Mouse (Mus musculus) mesoderm, embryonic 11.5 days (tissue): ENCODE results near the gene Mrpl14.

Experiments used
- DNase-seq: peaks from one replicate; pipeline ENCODE4 v3.0.0-alpha.2; 2012; ENCODE audit warnings: low read depth, low spot score

Mrpl14 gene

DNA sequence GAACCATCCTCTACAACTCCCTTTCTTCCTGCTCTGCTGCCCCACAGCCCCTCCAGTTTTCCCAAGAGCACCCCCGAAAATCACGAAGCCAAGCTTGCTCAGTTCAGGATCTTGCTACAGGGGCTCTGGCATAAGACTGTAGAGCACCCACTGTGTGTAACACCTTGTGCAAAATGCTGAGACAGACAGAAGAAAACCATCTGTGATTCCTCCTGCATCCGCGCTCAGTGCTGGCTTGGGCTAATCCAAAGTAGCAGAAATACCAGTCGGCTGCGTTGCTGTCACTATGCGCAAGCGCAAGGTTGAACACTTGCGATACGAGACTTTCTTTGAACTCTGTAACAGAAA is 38.4 kb downstream of the Mrpl14 start:
- DNase-seq, result no peak

GRCm38 (mm10) chr17:45726249-45726648 is 40.1 kb downstream of the Mrpl14 start:
- DNase-seq, result no peak

GRCm38 (mm10) chr17:45727481-45727880 is 41.4 kb downstream of the Mrpl14 start:
- no peak for DNase-seq

- no peak for DNase-seq
Measured at GRCm38 (mm10) chr17:45727983-45728723, 42.0 kb downstream of the Mrpl14 start.

DNA sequence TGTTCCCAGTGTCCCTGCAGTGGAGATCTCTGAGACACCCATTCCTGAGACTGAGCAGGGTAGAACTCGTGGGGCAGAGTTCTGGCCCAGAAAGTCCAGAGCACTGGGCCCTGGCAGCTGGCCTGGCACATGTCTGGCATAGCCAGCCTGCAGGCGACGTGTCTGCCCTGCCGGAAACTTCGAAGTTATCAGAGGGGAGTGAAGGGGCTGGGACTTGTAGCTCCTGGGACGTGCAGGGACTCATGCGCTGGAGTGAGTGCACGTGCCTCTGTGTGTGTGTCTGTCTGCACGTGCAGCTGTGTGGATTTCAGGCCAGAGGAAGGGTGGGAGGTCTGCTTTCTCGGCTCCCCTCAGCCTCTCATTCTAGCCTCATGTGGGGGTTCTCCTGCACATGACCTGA is 43.3 kb downstream of the Mrpl14 start:
- DNase-seq, result no peak

- no peak for DNase-seq
Measured at GRCm38 (mm10) chr17:45730696-45731095, 44.6 kb downstream of the Mrpl14 start.

GRCm38 (mm10) chr17:45731172-45731864 is 45.2 kb downstream of the Mrpl14 start:
- peak; percentile 91 for DNase-seq

GRCm38 (mm10) chr17:45733038-45733734 is 47.1 kb downstream of the Mrpl14 start:
- no peak for DNase-seq

- peak; percentile 42 for DNase-seq
Measured at GRCm38 (mm10) chr17:45733735-45734301, 47.7 kb downstream of the Mrpl14 start, which contains the start of gene 1600014C23Rik. 1600014C23Rik (minus strand) TSS chr17:45733844.

DNA sequence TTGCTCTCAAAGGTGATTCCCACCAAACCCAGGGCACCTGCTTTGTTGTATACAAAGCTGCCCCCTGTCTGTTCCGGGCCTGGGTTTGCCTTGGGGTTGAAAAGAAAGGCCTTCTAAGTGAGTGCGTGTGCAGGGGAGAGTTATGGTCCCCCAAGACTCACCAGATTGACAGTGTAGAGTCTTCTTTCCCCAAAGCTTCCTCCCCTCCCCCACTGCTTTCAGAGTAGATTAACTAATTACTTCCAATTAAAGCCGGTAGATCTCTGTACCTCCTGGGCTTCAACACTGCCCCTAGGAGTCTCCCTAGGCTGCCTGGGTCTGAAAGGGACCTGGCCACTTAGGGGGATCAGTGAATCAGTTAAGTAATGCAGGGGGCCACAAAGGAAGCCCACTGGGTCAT is 48.2 kb downstream of the Mrpl14 start:
- DNase-seq, result no peak

GRCm38 (mm10) chr17:45734881-45735280 is 48.8 kb downstream of the Mrpl14 start:
- no peak for DNase-seq

GRCm38 (mm10) chr17:45735382-45736310 is 49.5 kb downstream of the Mrpl14 start:
- DNase-seq, result peak; percentile 91

DNA sequence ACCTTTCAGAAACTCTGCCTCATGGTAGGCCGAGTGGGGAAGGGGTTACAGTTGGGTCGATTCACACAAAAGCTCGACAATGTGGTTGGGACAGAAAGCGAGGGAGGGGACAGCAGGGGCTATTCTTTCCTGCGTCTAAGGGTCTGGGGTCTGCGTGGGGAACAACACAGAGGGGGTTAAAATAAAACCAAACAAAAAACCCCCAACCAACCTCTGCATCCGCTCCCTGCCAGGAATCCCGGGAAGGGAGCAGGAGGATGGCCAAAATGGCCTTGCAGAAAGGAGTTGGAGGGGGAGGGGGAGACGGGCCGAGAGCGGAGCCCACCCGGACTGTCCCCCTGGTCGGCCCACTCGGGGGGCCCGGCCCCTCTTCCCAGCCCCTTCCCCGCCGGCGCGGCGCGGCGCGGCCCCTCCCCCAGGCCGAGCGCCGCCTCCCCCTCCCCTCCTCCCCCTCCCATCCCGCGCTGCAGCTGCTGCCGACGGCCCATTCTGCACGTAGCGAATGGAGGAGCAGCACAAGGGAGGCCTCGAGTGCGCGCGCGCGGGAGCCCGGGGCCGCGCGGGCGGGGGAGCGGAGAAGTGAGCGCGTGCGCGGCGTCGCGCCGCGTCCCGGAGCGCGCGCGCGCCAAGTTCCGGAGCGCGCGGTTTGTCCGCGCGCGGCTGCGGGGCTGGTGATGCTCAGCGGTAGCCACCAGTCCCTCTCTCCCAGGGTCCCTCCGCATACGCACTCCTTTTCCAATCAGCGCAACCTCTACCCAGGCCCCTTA is 50.4 kb downstream of the Mrpl14 start:
- DNase-seq, result peak; percentile 95

DNA sequence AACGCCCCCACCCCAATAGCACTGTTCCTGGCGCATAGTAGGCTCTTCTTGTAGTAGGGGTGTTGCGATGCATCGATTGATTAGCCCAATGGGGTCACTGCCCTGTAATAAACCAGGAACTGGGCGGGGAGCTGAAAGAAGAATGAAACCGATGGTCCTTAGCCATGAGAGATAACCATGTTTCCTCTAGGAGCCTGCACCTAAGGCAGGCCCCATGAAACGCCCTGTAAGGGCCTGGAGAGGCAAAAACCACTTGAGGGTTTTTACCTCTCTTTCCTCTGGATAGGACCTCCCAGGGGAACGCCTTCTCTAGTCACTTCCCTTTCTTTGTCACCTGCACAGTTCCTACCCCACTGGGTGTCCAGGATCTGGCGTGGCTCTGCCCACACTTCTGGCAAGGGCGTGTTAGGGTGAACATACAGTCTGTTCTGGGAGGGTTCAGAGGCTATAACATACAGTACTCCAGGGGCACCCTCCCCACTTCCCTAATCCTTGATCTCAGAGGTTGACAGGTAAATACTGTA is 51.0 kb downstream of the Mrpl14 start:
- DNase-seq, result no peak

DNA sequence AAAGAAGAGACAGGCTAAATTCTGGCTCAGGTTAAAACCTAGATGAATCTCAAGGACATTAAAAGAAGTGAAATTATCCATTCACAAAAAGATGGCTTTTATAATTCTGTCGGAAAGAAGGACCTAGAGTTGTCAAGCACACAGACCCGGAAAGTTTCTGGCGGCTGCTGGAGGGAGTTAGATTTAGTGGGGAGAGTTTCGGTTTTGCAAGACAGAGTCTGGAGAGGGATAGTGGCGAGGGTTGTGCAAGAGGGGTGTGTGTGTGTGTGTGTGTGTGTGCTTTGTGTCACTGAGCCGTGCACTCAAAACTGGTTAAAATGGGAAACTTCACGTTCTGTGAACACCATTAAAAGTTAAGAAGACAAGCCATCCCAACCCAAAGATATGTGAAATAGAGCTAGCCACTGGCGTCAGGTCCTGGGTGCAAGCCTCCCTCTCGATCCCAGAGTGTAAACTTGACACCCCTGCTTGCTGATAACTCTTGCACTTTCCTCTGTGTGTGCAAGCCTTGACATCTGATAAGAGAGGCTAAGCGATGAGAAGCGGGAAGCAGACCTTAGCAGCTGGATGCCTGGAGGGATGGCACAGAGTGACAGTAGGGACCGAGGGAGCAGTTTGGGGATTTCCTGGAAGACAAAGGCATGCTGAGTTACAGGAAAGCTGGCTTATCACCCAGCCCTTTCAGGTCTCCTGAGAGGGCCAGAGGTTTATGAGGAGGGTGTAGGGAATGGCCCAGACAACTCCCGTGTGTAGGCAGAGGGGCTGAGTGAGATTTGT is 56.4 kb downstream of the Mrpl14 start:
- DNase-seq, result no peak

DNA sequence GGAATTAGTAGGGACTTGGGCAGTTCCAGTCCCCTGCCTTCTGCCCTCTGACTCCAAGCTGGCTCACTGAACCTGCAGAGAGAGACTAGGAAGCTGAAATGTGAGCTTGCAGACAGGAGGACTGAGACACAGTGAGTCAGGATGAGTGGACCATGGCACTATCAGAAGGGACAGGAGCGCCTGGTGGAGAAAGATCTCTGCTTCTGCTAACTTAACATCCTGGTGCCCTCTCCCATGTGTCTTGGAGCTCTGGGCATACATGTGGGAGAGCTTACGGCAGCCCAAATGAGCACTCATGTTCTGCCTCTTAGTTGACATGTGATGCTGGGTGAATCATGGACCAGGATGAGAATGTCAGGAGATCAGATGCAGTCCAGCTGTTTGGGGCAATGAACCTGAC is 59.5 kb downstream of the Mrpl14 start:
- DNase-seq, result no peak

DNA sequence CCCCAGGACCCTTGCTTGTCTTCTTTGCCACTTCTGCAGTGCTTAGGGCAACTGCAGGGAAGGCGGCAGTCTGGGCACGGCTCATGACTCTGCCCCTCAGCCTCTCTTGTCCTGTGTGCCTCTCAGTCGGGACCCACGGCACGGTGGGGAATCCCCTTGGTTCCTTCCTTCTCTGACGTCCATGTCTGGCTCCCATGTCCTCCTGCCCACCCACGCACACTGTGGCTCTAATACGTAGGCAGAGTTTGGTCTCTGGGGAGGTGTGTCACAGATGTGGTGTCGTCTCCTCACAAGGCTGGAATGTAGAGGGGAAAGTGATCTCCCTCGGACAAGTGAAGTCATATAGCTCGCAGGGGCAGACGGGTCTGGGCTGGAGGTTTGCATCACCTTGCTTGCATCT is 60.6 kb downstream of the Mrpl14 start:
- DNase-seq, result no peak

DNA sequence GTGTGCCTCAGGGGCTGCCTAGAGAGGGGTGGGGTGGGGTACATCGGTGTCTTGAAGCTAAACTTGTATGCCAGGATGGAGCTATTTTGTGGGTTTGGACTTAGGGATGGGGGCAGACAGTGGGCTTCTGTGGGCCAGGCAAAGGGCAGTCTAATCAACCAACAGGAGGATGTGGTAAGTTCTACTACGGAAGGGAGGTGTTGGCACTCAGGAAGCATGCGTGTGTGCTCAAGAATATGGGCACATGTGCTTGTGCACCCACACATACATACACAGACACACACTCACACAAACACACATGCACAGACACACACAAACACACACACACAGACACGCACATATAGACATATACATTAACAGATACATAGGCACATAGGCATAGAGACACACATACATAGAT is 61.2 kb downstream of the Mrpl14 start:
- DNase-seq, result no peak
